Mouse (Mus musculus): ENCODE results near the gene Erf.

The Erf gene

GRCm38 (mm10) chr7:25281166-25281733 is 30.7 kb upstream of the Erf start:
- no peak for DNase-seq (ENCODE audit: low read depth, low spot score)

GRCm38 (mm10) chr7:25279861-25280791 is 29.6 kb upstream of the Erf start:
- peak; percentile 54 for DNase-seq (ENCODE audit: low read depth, low spot score)

GRCm38 (mm10) chr7:25279076-25279860 is 28.7 kb upstream of the Erf start:
- DNase-seq (ENCODE audit: low read depth, low spot score) = peak; percentile 82

GRCm38 (mm10) chr7:25278341-25279075 is 27.9 kb upstream of the Erf start:
- peak; percentile 86 for DNase-seq (ENCODE audit: low read depth, low spot score)

GRCm38 (mm10) chr7:25277998-25278340 is 27.4 kb upstream of the Erf start:
- no peak for DNase-seq (ENCODE audit: low read depth, low spot score)

- no peak for DNase-seq (ENCODE audit: low read depth, low spot score)
Measured at GRCm38 (mm10) chr7:25277405-25277804, 26.8 kb upstream of the Erf start.

- peak; percentile 28 for DNase-seq (ENCODE audit: low read depth, low spot score)
Measured at GRCm38 (mm10) chr7:25275555-25276298, 25.2 kb upstream of the Erf start.

GRCm38 (mm10) chr7:25274996-25275395 is 24.4 kb upstream of the Erf start:
- DNase-seq (ENCODE audit: low read depth, low spot score) = no peak

GRCm38 (mm10) chr7:25274571-25274970 is 24.0 kb upstream of the Erf start:
- no peak for DNase-seq (ENCODE audit: low read depth, low spot score)

- no peak for DNase-seq (ENCODE audit: low read depth, low spot score)
Measured at GRCm38 (mm10) chr7:25273259-25274241, 23.0 kb upstream of the Erf start.

- no peak for DNase-seq (ENCODE audit: low read depth, low spot score)
Measured at GRCm38 (mm10) chr7:25272445-25273258, 22.1 kb upstream of the Erf start.

- DNase-seq (ENCODE audit: low read depth, low spot score) = no peak
Measured at GRCm38 (mm10) chr7:25271651-25272444, 21.3 kb upstream of the Erf start.

- no peak for DNase-seq (ENCODE audit: low read depth, low spot score)
Measured at GRCm38 (mm10) chr7:25270652-25271633, 20.4 kb upstream of the Erf start.

GRCm38 (mm10) chr7:25269545-25270271 is 19.1 kb upstream of the Erf start:
- DNase-seq (ENCODE audit: low read depth, low spot score) = no peak

GRCm38 (mm10) chr7:25269029-25269428 is 18.5 kb upstream of the Erf start:
- DNase-seq (ENCODE audit: low read depth, low spot score) = no peak

GRCm38 (mm10) chr7:25268588-25268987 is 18.0 kb upstream of the Erf start:
- no peak for DNase-seq (ENCODE audit: low read depth, low spot score)

All from mesoderm, embryonic 11.5 days (tissue).